Mouse (Mus musculus) hindbrain, embryonic 14.5 days (tissue): ENCODE measurements around the gene Ano8. TPM values are rescaled to one million over a fixed set of nuclear protein-coding genes. Genes with fewer than 3 reads are reported as not detected.
A peak's percentile ranks its signal among the peaks of the same experiment; 100 is the strongest.

Experiments used
- ATAC-seq: fragments of 200-750 bp; cut with Nextera tagmentation; 2 replicates; pipeline ENCODE4 v1.8.0; 2017; ENCODE audit warnings: moderate number of reproducible peaks, mild to moderate bottlenecking, moderate TSS enrichment, moderate library complexity; ENCODE audit not compliant: low FRiP score
- DNase-seq: peaks from one replicate; pipeline ENCODE4 v3.0.0-alpha.2; 2015; ENCODE audit warnings: low spot score
- H3K27ac ChIP-seq: fragments of 300-500 bp; sonication (generic); 2 replicates; pipeline ENCODE4 v1.5.1; 2014; ENCODE audit warnings: mild to moderate bottlenecking, moderate library complexity
- H3K27me3 ChIP-seq: fragments of 300-500 bp; sonication (generic); 2 replicates; pipeline ENCODE4 v1.6.1; 2014; ENCODE audit warnings: mild to moderate bottlenecking, low read length, mixed read lengths; ENCODE audit not compliant: control insufficient read depth, insufficient read depth
- H3K36me3 ChIP-seq: fragments of 300-500 bp; sonication (generic); replicated peaks from 2 replicates; pipeline ENCODE4 v1.6.1; 2014; ENCODE audit not compliant: control insufficient read depth, insufficient read depth
- H3K4me1 ChIP-seq: fragments of 300-500 bp; sonication (generic); replicated peaks from 2 replicates; pipeline ENCODE4 v1.6.1; 2014; ENCODE audit warnings: antibody characterized with exemption, low read length, mixed read lengths; ENCODE audit not compliant: control insufficient read depth, insufficient read depth
- H3K4me2 ChIP-seq: fragments of 300-500 bp; sonication (generic); replicated peaks from 2 replicates; pipeline ENCODE4 v1.6.1; 2014; ENCODE audit warnings: mild to moderate bottlenecking, moderate library complexity
- H3K4me3 ChIP-seq: fragments of 300-500 bp; sonication (generic); replicated peaks from 2 replicates; pipeline ENCODE4 v1.5.1; 2014; ENCODE audit warnings: mild to moderate bottlenecking, low read length
- H3K9ac ChIP-seq: fragments of 300-500 bp; sonication (generic); 2 replicates; pipeline ENCODE4 v1.6.1; 2014
- H3K9me3 ChIP-seq: fragments of 300-500 bp; sonication (generic); 2 replicates; pipeline ENCODE4 v1.6.1; 2016; ENCODE audit warnings: low read length; ENCODE audit not compliant: control insufficient read depth
- WGBS: fragments of 180-500 bp; shearing (Covaris S2); extraction: QIAGEN DNeasy Blood & Tissue Kit; methylation state at CpG from one replicate; pipeline ENCODE4 v1.1.7; 2014; 5-methylcytosine and 5-hydroxymethylcytosine counted together
- polyA plus RNA-seq: library from polyadenylated mRNA; unstranded; fragments of >200 nt; fragmentation: Nextera tagmentation; extraction: Ambion mirVana; gene quantifications from 2 replicates; pipeline ENCODE4 v1.2.1, GENCODE M21; 2014

Gene Ano8
- polyA plus RNA-seq, 1 experiment from 2014 or later = 8.5 TPM

- no peak overlapping the region for H3K27ac ChIP-seq
- peaks cover 69% of the 10 kb centered on the region for H3K36me3 ChIP-seq
- H3K4me1 ChIP-seq = peaks cover 18% of the 10 kb centered on the region
- ATAC-seq (peak; percentile 3; the same call in 1 of the 2 replicates), DNase-seq (no peak)
- no peaks in the 10 kb centered on the region for H3K9me3 ChIP-seq
- H3K4me2 ChIP-seq = no peak overlapping the region
- H3K4me3 ChIP-seq = no peak overlapping the region
- WGBS = 88% methylated on average over 25 of the region's 25 CpGs
- no peaks in the 10 kb centered on the region for H3K27me3 ChIP-seq
- H3K9ac ChIP-seq = no peak overlapping the region
These were observed 10.7 kb downstream of the Ano8 start for GRCm38 (mm10) chr8:71474785-71475701.

DNA sequence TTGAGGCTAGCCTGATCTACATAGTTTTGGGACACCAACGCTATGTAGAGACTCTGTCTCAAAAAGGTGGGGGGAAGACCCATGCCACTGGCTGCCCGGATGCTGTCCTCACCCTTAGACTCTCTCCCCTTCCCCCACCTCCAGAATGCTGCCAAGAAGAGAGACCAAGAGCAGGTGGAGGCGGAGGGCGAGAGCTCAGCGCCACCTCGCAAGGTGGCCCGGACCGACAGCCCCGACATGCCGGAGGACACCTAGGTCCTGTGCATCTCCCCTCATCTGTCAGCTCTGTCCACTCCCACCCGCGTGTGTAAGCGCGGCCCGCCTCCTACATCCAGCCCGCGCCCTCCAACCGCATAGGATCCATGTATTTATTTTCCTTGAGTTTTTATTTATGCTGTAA lies 11.4 kb downstream of the Ano8 start:
- WGBS = 92% methylated on average over 18 of the region's 18 CpGs
- H3K27me3 ChIP-seq = no peaks in the 10 kb centered on the region
- DNase-seq (no peak), ATAC-seq (no peak)
- no peak overlapping the region for H3K27ac ChIP-seq
- no peak overlapping the region for H3K9ac ChIP-seq
- H3K4me3 ChIP-seq = no peak overlapping the region
- peaks cover 21% of the 10 kb centered on the region for H3K4me1 ChIP-seq
- H3K9me3 ChIP-seq = no peaks in the 10 kb centered on the region
- peaks cover 62% of the 10 kb centered on the region for H3K36me3 ChIP-seq
- H3K4me2 ChIP-seq = no peak overlapping the region

GRCm38 (mm10) chr8:71472601-71473386 lies 13.0 kb downstream of the Ano8 start:
- 89% methylated on average over 8 of the region's 8 CpGs for WGBS
- no peak overlapping the region for H3K4me2 ChIP-seq
- H3K4me3 ChIP-seq = no peak overlapping the region
- ATAC-seq = no peak
- H3K9me3 ChIP-seq = no peaks in the 10 kb centered on the region
- no peak for DNase-seq
- no peak overlapping the region for H3K9ac ChIP-seq
- no peaks in the 10 kb centered on the region for H3K27me3 ChIP-seq
- no peak overlapping the region for H3K27ac ChIP-seq
- H3K36me3 ChIP-seq = peaks cover 50% of the 10 kb centered on the region
- peaks cover 21% of the 10 kb centered on the region for H3K4me1 ChIP-seq

- Histone ChIP-seq H3K27ac (no peak overlapping the region), H3K36me3 (peaks cover 50% of the 10 kb centered on the region), H3K9me3 (no peaks in the 10 kb centered on the region), H3K9ac (no peak overlapping the region), H3K27me3 (no peaks in the 10 kb centered on the region), H3K4me3 (no peak overlapping the region), H3K4me1 (peaks cover 13% of the 10 kb centered on the region), H3K4me2 (no peak overlapping the region)
- no peak for ATAC-seq
- WGBS = 95% methylated on average over 17 of the region's 17 CpGs
- DNase-seq = no peak
These were observed 13.9 kb downstream of the Ano8 start for GRCm38 (mm10) chr8:71471861-71472260.

DNA sequence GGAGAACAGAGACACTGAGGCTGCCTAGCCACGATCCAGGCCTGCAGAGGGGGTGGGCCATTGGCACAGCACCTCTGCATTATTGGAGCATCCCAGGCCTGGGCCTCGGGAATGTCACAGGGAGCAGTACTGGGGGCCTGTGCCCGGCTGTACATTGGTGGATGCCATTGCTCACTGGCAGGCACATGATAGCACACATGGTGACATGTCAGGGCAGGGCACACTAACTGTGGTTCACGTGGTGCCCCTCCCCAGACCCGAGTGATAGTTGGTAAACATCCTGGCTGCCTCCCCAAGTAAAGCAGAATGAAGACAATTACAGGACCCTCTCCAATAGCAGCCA lies 14.9 kb downstream of the Ano8 start:
- H3K27me3 ChIP-seq = no peaks in the 10 kb centered on the region
- no peaks in the 10 kb centered on the region for H3K9me3 ChIP-seq
- no peak overlapping the region for H3K4me3 ChIP-seq
- H3K9ac ChIP-seq = 0 out of 2 replicates have a peak overlapping the region, but pooled peaks have one; percentile 20
- ATAC-seq (no peak), DNase-seq (no peak)
- H3K4me2 ChIP-seq = peak overlapping the region; percentile 79; the same call in 1 of the 2 replicates
- H3K36me3 ChIP-seq = peaks cover 50% of the 10 kb centered on the region
- peaks cover 12% of the 10 kb centered on the region for H3K4me1 ChIP-seq
- H3K27ac ChIP-seq = no peak overlapping the region
- WGBS = 86% methylated on average over 5 of the region's 5 CpGs

DNA sequence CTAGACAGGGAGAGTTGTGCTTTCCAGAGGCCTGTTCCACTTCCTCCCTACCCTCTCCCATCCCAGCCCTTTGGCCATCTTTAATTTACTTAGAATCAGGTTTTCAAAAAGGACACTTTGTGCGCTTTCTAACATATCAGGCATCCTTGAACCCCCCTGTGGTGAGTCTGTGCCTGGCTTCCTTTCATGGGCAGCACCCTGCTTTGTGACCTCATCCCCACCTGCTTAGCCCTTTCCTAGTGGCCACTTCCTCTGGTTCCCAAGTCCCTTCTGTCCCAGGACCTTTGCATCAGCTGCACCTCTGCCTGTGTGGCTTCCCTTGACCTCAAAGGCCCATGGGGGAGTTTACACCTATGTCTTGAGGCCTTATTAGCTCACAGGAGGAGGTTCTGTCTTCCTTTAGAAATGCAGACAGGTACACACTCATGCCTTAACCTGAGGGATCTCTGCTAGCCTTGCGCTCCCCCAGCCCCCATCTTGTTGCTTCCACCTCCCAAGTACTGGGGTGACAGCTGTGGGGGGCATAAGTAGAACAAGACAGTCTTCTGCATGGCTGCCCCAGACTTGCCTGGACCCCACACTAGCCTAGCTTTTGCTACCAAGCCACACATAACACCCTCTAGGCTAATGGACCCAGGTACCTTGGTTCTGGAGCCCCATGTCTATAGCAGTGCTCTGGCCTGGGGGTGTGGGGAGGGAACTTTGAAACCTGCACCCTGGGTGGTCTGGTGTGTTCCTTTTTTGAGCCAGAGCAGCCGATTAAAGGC lies 15.4 kb downstream of the Ano8 start:
- Histone ChIP-seq H3K9ac (peak overlapping the region; percentile 81), H3K4me1 (peaks cover 12% of the 10 kb centered on the region), H3K9me3 (no peaks in the 10 kb centered on the region), H3K27me3 (no peaks in the 10 kb centered on the region), H3K27ac (0 out of 2 replicates have a peak overlapping the region, but pooled peaks have one; percentile 85), H3K4me3 (peak overlapping the region; percentile 80), H3K36me3 (peaks cover 49% of the 10 kb centered on the region), H3K4me2 (peak overlapping the region; percentile 79)
- ATAC-seq (no peak), DNase-seq (no peak)
- WGBS = 87% methylated on average over 3 of the region's 3 CpGs

GRCm38 (mm10) chr8:71469411-71469810 lies 16.4 kb downstream of the Ano8 start:
- no peaks in the 10 kb centered on the region for H3K27me3 ChIP-seq
- DNase-seq = peak; percentile 74
- whole genome bisulfite sequencing = under 1% methylated on average over 24 of the region's 24 CpGs
- no peaks in the 10 kb centered on the region for H3K9me3 ChIP-seq
- peak overlapping the region; percentile 80 for H3K4me3 ChIP-seq
- peaks cover 12% of the 10 kb centered on the region for H3K4me1 ChIP-seq
- peak overlapping the region; percentile 85 for H3K27ac ChIP-seq
- peak overlapping the region; percentile 79 for H3K4me2 ChIP-seq
- ATAC-seq = peak; percentile 51
- H3K36me3 ChIP-seq = peaks cover 40% of the 10 kb centered on the region
- H3K9ac ChIP-seq = peak overlapping the region; percentile 81

DNA sequence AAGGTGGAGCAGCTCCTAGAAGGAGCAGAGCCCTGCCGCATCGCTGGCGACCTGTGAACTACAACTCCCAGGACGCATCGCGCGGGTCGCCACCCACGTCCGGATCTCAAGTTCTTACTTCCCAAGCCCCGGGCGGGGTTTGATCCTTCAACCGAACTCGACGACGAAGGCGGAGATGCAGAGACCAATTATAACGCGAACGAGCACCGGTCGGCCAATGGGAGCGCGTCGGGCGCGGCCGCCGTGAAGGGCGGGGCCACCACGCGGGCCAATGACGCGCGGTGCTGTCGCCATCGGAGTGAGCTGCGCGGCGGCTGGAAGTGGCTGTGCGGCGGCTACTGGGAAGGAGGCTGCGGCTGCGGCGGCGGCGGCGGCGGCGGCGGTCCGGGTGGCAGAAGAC lies 16.8 kb downstream of the Ano8 start, which contains the start of gene Dda1:
Gene Dda1 (plus strand): TSS at position 284 of the 400 bp plus-strand sequence.
- H3K27ac ChIP-seq = peak within 1 kb of the TSS; percentile 85
- ATAC-seq (peak; percentile 89), DNase-seq (peak; percentile 99)
- no peaks in the 10 kb centered on the region for H3K27me3 ChIP-seq
- H3K4me2 ChIP-seq = peak within 1 kb of the TSS; percentile 79
- H3K9ac ChIP-seq = peak within 1 kb of the TSS; percentile 81
- WGBS = under 1% methylated on average over 49 of the region's 52 CpGs
- H3K9me3 ChIP-seq = no peaks in the 10 kb centered on the region
- peaks cover 17% of the 10 kb centered on the region for H3K4me1 ChIP-seq
- H3K36me3 ChIP-seq = peaks cover 35% of the 10 kb centered on the region
- peak within 1 kb of the TSS; percentile 80 for H3K4me3 ChIP-seq
